Mouse (Mus musculus) CD4-positive, CD25-positive, alpha-beta regulatory T cell, adult 4 months (primary cell): ENCODE data around the gene Limd1. TPM values are rescaled to one million over a fixed set of nuclear protein-coding genes. Genes with fewer than 3 reads are reported as not detected.
"Not testable (repeated sequence)": the region's sequence is repeated elsewhere in the genome, so short reads cannot be mapped to it uniquely, and the experiment has no call there.

Experiments
- ATAC-seq: one replicate; pipeline ENCODE4 v1.8.0; 2017
- polyA plus RNA-seq, 2 experiments: library from polyadenylated mRNA; unstranded; fragments of 100-300 nt; shearing (Covaris generic); gene quantifications; one replicate each; pipeline ENCODE4 v1.2.1; 2017

The Limd1 gene
- polyA plus RNA-seq: 10 to 100 TPM; 37.6 to 41.0 TPM

DNA sequence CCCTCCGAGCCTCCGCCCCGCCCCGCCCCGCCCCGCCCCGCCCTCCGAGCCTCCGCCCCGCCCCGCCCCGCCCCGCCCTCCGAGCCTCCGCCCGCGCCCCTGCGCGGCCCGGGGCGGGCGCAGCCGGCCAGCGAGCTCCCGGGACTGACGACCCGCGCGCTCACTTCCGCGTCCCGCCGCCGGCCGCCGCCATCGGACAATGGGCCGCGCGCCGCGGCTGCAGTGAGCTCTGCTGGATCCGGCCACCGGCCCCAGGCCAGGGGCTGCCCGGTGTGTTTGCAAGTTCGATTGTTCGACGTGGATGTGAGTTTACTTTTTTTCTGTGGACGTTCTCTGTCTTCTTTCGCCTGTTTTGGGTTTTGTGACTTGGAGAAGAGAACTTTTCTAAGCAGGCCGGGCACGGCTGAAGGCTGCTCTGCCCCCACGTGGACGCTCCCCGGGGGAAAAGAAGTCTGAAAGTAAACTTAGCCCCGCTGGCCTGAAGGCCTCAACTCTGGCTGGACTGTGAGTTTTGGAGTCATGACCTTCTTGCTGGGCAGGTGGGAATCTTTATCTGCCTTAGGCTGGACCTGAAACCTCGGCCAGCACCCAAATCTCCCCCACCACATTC is at the start of gene Limd1:
Gene Limd1 (plus strand): TSS at position 121 of the 610 bp plus-strand sequence.
- ATAC-seq: peak; percentile 61

DNA sequence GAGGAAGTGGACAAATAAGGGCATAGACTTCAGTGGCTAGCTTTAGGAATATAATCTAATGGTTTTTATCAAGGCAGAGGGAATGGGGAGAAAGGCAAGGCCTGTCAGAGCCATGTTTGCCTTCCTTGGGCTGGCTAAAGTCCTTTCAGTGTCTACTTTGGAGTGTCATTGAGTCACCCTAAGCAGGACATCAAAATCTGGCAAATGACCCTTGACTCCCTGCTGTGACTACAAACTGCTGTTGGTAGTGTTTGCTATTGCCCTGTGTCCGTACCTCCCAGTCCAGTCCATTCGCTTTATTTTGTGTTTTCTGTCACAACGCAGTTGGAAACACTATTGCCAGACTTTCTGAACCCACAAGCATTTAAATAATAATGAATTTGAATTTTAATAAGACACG is 48.6 kb upstream of the Limd1 start:
- ATAC-seq: no peak

- ATAC-seq: no peak
Measured at GRCm38 (mm10) chr9:123430973-123431372, 47.5 kb upstream of the Limd1 start.

DNA sequence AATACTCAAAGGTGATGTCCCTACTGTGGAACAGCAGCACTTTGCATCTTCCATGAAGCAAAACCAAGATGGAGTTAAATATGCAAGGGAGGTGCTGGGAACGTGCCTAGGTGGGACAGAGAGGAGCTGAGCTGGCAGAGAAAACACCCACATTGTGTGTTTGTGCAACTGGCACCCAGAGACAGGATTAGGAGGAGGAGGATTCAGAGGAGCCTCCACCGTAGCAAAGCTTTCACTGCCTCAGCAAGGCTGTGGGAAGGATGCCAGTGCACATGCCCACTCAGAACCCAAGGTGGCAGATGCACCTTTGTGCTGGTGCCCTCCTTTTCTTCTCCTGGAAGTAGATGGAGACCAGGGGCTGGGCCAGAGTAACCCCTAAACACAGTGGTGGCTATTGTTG is 40.3 kb upstream of the Limd1 start:
- ATAC-seq: no peak

- ATAC-seq: no peak
Measured at GRCm38 (mm10) chr9:123440230-123441058, 38.1 kb upstream of the Limd1 start.

DNA sequence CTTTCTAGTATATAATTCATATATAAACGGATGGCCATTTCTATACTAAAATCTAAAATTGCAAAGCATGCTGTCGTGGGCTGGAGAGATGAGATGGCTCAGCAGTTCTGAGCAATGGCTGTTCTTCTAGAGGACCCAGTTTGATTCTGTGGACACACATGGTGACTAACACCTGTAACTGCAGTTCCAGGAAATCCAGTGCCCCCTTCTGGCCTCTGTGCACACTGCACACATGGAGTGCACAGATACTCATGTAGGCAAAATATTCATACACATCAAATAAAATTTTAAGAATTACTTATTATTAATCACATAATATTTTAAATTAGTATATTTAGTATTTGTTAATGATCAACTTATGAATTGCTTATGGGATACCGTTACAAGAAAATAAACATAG is 31.4 kb upstream of the Limd1 start:
- ATAC-seq: not testable (repeated sequence)

DNA sequence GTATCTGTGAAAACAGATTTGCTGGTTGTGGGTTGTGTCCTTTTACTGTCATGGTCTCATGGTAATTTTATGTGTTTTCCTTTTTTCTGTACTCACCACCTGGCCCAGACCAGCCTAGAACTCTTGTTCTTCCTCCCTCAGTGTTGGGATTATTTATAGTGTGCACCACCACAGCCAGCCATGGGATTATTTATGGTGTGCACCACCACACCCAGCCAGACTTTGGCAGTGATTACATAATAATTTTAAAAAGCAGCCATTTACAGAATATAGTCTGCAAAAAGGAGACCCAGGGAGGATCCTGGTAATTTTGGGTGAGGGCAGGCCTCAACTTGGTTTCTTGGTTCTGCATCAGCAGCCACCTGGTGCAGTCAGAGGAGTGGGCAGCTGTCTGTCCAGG is 29.9 kb upstream of the Limd1 start:
- no peak for ATAC-seq

DNA sequence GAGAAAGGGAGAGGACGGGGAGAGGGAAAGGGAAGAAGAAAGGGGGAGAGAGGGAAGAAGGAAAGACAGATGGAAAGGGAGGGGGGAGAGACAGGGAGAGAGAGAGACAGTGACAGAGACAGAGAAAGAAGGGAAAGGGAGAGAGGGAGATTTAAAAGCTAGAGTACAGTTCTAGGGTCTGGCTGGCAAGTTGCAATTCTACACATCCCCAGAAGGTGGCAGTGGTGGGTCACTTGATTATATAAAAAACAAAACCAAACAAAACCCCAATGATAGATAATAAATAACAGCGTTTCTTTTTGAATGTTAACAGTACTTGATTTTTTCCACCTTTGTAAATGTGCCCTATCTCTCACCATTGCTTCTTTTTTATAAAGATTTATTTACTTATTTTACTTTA is 28.3 kb upstream of the Limd1 start:
- ATAC-seq: peak; percentile 58

DNA sequence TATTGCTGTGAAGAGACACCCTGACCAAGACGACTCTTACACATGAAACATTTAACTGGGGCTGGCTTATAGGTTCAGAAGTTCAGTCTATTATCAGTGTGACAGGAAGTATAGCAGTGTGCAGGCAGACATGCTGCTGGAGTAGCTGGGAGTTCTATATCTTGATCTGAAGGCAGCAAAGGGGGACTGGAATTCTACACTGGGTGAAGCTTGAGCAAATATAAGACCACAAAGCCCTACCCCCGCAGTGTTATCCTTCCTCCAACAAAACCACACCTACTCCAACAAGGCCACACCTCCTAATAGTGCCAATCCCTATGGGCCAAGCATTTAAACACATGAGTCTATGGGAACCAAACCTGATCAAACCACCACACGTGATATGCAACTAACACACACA is 26.7 kb upstream of the Limd1 start:
- ATAC-seq: no peak

DNA sequence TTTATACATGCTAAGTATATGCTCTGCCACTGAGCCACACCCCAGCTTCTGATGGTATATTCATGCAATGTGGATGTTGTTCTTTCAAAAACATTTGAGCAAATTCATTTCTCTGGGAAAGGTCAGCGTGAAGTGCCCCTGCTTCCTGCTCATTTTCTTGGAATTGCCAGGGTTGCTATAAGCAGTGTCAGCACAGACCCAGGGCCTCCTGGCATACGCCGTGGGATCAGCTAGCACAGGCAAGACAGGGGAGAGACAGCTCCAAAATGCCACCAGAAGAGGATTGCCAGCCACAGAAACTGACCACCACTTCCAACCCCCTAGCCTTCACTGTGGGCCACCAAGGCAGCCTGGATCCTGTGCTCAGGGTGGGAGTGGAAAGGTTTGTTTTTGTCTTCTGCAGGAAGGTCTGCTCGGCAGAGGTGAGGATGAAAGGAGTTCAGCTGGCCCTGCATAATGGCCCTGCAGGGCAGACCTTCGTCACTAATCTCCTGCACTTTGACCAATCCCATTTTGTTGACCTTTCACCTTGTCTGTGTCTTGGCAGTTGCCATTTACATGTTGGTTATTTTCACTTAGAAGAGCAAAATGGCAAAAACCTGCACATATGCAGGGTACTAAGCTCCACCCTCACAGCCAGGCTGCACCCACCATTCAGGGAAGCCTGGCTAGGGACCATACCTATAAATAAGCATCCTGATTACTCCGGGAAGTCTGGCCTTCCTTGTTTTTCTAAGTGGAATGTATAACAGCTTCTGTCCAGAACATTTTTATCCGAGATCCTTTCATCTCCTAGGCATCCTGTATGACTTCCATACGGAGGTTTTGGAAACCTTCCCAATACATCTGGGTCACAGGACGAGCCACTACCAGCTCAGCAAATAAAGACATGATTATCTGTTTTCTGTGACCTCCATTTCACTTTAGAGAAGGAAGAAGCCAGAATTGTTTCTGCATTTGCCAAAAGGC is 21.6 kb upstream of the Limd1 start:
- no peak for ATAC-seq

GRCm38 (mm10) chr9:123457603-123458002 is 20.9 kb upstream of the Limd1 start:
- ATAC-seq: no peak

DNA sequence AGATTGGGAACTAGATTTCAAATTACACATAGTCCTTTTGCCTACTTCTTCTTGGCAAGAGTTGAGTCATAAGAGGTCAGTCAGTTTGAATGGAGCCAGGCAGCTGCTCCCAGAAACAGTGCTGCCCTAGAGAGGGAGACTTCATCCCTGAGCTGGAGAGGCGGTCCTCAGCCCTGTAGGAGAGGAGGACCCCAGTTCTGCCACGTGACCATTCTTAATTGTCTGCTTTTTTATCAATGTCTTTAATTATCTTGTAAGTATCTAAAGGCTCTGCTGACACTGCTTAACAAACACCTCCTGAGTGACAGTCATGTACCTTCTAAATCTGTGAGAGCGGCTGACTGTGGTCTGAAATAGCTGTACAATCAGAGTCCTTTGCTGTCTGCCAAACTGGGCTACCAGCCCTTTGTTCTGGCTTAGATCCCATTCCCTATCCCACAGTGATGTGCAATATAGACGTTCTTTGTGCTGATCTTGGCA is 11.3 kb upstream of the Limd1 start:
- ATAC-seq: no peak

- no peak for ATAC-seq
Measured at GRCm38 (mm10) chr9:123468406-123469085, 10.0 kb upstream of the Limd1 start.

GRCm38 (mm10) chr9:123469087-123469486 is 9.4 kb upstream of the Limd1 start:
- no peak for ATAC-seq

GRCm38 (mm10) chr9:123473377-123473776 is 5.1 kb upstream of the Limd1 start:
- no peak for ATAC-seq

DNA sequence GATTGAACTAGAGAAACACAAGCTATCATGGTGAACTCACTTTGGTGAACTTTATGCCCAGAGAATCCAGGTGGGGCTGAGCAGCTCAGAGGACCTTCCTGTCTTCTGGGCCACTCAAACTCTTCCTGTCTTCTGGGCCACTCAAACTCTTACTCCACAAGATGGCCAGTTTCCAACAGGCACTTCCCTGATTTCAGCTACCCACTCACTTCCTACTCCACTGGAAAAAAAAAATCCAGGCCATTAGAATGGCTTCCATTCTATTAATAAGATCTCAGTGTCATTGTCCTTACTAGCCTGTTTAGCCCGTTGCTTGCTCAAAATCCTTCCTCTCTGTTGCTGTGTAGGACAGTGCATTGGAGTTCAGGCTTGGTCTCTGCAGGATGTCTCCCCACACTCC is 2.9 kb upstream of the Limd1 start:
- no peak for ATAC-seq

GRCm38 (mm10) chr9:123478031-123478585 is 398 bp upstream of the Limd1 start:
- ATAC-seq: peak; percentile 44

GRCm38 (mm10) chr9:123479196-123479669 is 727 bp downstream of the Limd1 start:
- peak; percentile 21 for ATAC-seq

- no peak for ATAC-seq
Measured at GRCm38 (mm10) chr9:123479876-123480252, 1.4 kb downstream of the Limd1 start.

- ATAC-seq: no peak
Measured at GRCm38 (mm10) chr9:123480253-123480921, 1.9 kb downstream of the Limd1 start.

GRCm38 (mm10) chr9:123481136-123481535 is 2.6 kb downstream of the Limd1 start:
- ATAC-seq: no peak
